Mouse (Mus musculus): ENCODE measurements around the gene Aldh3b2.

Aldh3b2 gene

DNA sequence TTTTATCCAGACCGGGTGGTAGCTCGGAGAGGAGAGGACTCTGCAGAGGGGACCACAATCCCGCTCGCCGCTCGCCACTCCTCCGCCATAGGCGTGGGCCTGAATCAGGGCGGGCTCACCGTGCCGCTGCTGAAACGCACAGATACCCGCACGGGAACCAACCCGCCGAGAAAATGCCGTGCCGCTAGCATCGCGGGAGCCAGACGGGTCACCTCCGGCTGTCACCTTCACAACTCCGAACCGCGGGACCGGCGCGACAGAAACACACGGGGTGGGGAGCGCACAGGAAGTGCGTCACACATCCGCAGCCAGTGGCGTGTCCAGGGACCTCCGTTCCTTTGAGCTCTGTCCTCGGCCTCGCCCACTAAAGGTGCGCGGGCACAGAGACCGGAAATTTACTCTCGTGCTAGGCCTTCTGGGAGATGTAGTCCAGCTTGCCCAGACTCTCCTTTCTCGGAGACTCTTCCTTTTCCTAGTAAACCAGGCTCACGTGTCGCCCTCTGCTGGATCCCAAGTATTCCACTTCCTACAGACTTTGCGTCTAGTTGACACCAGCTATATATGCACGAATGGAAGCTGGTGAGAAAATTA, 40.4 kb downstream of the Aldh3b2 start, which contains the start of gene Ndufv1:
TSS of gene Ndufv1 (minus strand) at position 375 of the 591 bp plus-strand sequence.
- peak; percentile 90 to 93 for DNase-seq (ENCODE audit: low spot score in 2 of 2)

- DNase-seq (ENCODE audit: low spot score in 2 of 2), result no peak
Observed at GRCm38 (mm10) chr19:4013066-4013465, 40.9 kb downstream of the Aldh3b2 start.

GRCm38 (mm10) chr19:4014802-4015201, 42.7 kb downstream of the Aldh3b2 start:
- no peak for DNase-seq (ENCODE audit: low spot score in 2 of 2)

- DNase-seq (ENCODE audit: low spot score in 2 of 2), result no peak
Observed at GRCm38 (mm10) chr19:4015635-4016034, 43.5 kb downstream of the Aldh3b2 start.

- DNase-seq (ENCODE audit: low spot score in 2 of 2), result no peak
Observed at GRCm38 (mm10) chr19:4017921-4018587, 45.9 kb downstream of the Aldh3b2 start.

DNA sequence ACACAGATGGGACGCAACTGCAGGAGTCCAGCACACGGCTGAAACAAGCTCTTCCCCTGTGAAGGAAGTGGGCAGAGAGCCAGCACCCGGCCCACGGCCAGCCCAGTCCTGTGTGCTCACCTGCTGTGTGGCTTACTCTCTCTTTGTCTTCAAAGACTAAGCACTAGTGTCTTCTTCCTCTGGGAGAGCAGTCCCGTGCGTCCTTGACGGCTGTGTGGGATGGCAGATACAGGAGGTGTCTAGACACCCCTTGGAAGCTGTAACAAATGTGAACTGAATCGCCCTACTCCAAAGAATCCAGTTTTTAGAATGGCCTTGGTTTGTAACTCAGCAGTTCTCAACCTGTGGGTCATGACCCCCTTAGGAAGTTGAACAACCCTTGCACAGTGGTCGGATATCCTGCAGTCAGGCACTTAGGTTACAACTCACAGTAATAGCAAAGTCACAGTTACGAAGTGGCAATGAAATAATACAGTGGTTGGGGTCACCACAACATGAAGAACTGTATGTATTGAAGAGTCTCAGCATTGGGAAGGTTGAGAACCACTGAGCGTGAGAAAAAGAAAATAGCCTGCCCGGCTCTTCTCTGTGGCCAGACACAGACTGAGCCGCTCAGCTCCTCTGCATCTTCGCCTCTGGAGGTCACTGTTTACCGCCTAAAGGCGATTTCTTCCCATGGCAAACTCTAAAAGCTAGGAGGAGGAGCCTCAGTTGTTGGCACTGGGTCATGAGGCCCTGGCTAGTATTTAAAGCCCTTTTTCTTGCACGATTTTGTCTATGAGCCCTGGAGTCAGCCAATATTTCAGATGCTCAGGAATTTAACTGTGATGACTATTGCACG, 46.8 kb downstream of the Aldh3b2 start:
- DNase-seq (ENCODE audit: low spot score in 2 of 2), result peak in 1 of 2 experiments; percentile 73

- DNase-seq (ENCODE audit: low spot score in 2 of 2), result no peak
Observed at GRCm38 (mm10) chr19:4023185-4023584, 51.1 kb downstream of the Aldh3b2 start.

- DNase-seq (ENCODE audit: low spot score in 2 of 2), result no peak
Observed at GRCm38 (mm10) chr19:4027576-4027975, 55.4 kb downstream of the Aldh3b2 start.

Measured in cerebellum, postnatal 4 days (tissue).